Mouse (Mus musculus): ENCODE measurements around the gene Insm1. TPM values are rescaled to one million over a fixed set of nuclear protein-coding genes. Genes with fewer than 3 reads are reported as not detected.

Gene Insm1
- not detected for polyA plus RNA-seq (2014; fragmentation: Illumina TruSeq; extraction: RNeasy Lipid Tissue Mini Kit (QIAGEN cat#74804); ENCODE audit: low read depth, low replicate concordance)

GRCm38 (mm10) chr2:146221076-146221928 lies at the start of gene Insm1:
Gene Insm1, plus strand, starts transcription at chr2:146221921.

Data from testis, adult 10 weeks (tissue).